ENCODE assay signal across 12 mouse cellular contexts in the genomic region with DNA sequence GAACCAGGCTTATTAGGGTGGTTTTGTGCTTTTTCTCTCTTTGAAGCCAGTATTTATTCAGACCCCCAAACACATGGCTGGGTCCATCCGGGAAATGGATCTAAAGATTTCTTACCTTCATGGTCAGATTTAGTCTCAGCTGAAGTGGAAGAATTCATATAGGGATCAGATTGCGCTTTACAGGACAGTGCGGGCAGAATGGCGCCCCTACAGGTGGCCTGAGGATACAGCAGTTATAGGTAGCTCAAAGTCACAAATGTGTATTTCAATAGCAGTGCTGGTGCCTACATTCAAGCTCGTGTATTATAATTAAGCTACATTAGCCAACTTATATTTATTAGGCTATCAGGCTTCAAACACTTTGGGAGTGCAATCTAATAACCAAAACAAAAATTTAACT. TPM values are rescaled to one million over a fixed set of nuclear protein-coding genes. Genes with fewer than 3 reads are reported as not detected.
DNase-seq lines count a peak whose midpoint lies in the region; ATAC-seq and TF ChIP-seq lines count a peak whose summit lies in the region.
"Had no signal": no experiment of that assay in that cellular context is flagged by ENCODE, and none has a peak within 500 bp of the region (broad histone marks: within the 10 kb centered on the region; RNA-seq: fewer than 3 reads in every experiment).

No protein-coding gene starts in this region.

- no peak for ATAC-seq in lung, embryonic 14.5 days (ENCODE audit: insufficient read depth)
- no peak for ATAC-seq in G1E (ENCODE audit: extremely low read depth, insufficient number of reproducible peaks, low FRiP score, poor library complexity, severe bottlenecking)
- no peak for ATAC-seq in limb, embryonic 11.5 days (ENCODE audit: insufficient number of reproducible peaks, low FRiP score, low TSS enrichment, low read depth)
- ATAC-seq in forebrain, embryonic 16.5 days = no peak

- peak; percentile 62 for TF ChIP-seq CTCF in lung, embryonic 14.5 days (IDR thresholded peaks at IDR 0.05; ENCODE audit: low read depth)
- peak; percentile 82 for TF ChIP-seq CTCF in G1E (IDR thresholded peaks at IDR 0.05; ENCODE audit: low read depth, low read length)

- no peak overlapping the region for H3K4me2 ChIP-seq in lung, embryonic 14.5 days
- no peak overlapping the region for H3K4me2 ChIP-seq in limb, embryonic 11.5 days (ENCODE audit: low read depth, severe bottlenecking)
- H3K4me2 ChIP-seq in forebrain, embryonic 16.5 days (ENCODE audit: low read length) = no peak overlapping the region
- H3K4me2 ChIP-seq: embryonic facial prominence, embryonic 13.5 days; limb, embryonic 13.5 days had no signal

- H3K4me1 ChIP-seq in heart, embryonic 10.5 days = peaks cover 18% of the 10 kb centered on the region
- H3K4me1 ChIP-seq in lung, embryonic 14.5 days (ENCODE audit: insufficient read depth) = 0 out of 2 replicates have a peak, but pooled peaks cover 5% of the 10 kb centered on the region
- no peaks in the 10 kb centered on the region for H3K4me1 ChIP-seq in G1E (ENCODE audit: insufficient read depth, low read depth, low read length)
- peaks cover 2% of the 10 kb centered on the region; the same call in 1 of the 2 replicates for H3K4me1 ChIP-seq in limb, embryonic 11.5 days (ENCODE audit: control insufficient read depth, insufficient read depth, low read length)
- H3K4me1 ChIP-seq in forebrain, embryonic 16.5 days (replicated peaks; ENCODE audit: control insufficient read depth, insufficient read depth, low read length) = peaks cover 3% of the 10 kb centered on the region; the same call in 1 of the 2 replicates
- H3K4me1 ChIP-seq: hindbrain, embryonic 10.5 days; limb, embryonic 13.5 days had no signal

- no peak overlapping the region for H3K27ac ChIP-seq in heart, embryonic 10.5 days
- no peak overlapping the region for H3K27ac ChIP-seq in lung, embryonic 14.5 days (ENCODE audit: low read depth)
- no peak overlapping the region for H3K27ac ChIP-seq in limb, embryonic 11.5 days (replicated peaks; ENCODE audit: low read depth, low read length)
- no peak overlapping the region for H3K27ac ChIP-seq in forebrain, embryonic 16.5 days (ENCODE audit: low read length)
- H3K27ac ChIP-seq: embryonic facial prominence, embryonic 13.5 days; hindbrain, embryonic 10.5 days; limb, embryonic 13.5 days had no signal

- H3K36me3 ChIP-seq in heart, embryonic 10.5 days = no peaks in the 10 kb centered on the region
- H3K36me3 ChIP-seq in lung, embryonic 14.5 days (ENCODE audit: insufficient read depth) = no peaks in the 10 kb centered on the region
- no peaks in the 10 kb centered on the region for H3K36me3 ChIP-seq in G1E (replicated peaks)
- no peaks in the 10 kb centered on the region for H3K36me3 ChIP-seq in limb, embryonic 11.5 days (ENCODE audit: control insufficient read depth, insufficient read depth, low read length)
- no peaks in the 10 kb centered on the region for H3K36me3 ChIP-seq in forebrain, embryonic 16.5 days (ENCODE audit: control insufficient read depth, insufficient read depth)
- H3K36me3 ChIP-seq: embryonic facial prominence, embryonic 13.5 days; hindbrain, embryonic 10.5 days; limb, embryonic 13.5 days had no signal

- DNase-seq in heart, embryonic 10.5 days (ENCODE audit: low spot score) = peak; percentile 36
- no peak for DNase-seq in heart, postnatal 4 days
- DNase-seq in lung, embryonic 14.5 days = peak; percentile 31
- DNase-seq in lung, postnatal 4 days = no peak
- no peak for DNase-seq in G1E (ENCODE audit: low spot score)
- DNase-seq in limb, embryonic 11.5 days (ENCODE audit: low spot score) = peak; percentile 34
- DNase-seq: kidney, postnatal 14 days; thymus, adult 18-20 months had no signal

- no peak overlapping the region for H3K9ac ChIP-seq in lung, embryonic 14.5 days
- H3K9ac ChIP-seq in limb, embryonic 11.5 days (ENCODE audit: low read length) = no peak overlapping the region
- no peak overlapping the region for H3K9ac ChIP-seq in forebrain, embryonic 16.5 days (replicated peaks; ENCODE audit: low read depth, low read length)
- H3K9ac ChIP-seq: embryonic facial prominence, embryonic 13.5 days; limb, embryonic 13.5 days had no signal

- H3K27me3 ChIP-seq in heart, embryonic 10.5 days (ENCODE audit: insufficient read depth, poor library complexity, severe bottlenecking) = no peaks in the 10 kb centered on the region
- no peaks in the 10 kb centered on the region for H3K27me3 ChIP-seq in lung, embryonic 14.5 days (ENCODE audit: insufficient read depth, low read length)
- peaks cover 5% of the 10 kb centered on the region; the same call in 1 of the 2 replicates for H3K27me3 ChIP-seq in G1E (ENCODE audit: insufficient read depth, low read length)
- no peaks in the 10 kb centered on the region for H3K27me3 ChIP-seq in limb, embryonic 11.5 days (ENCODE audit: control insufficient read depth, insufficient read depth, low read length)
- no peaks in the 10 kb centered on the region for H3K27me3 ChIP-seq in forebrain, embryonic 16.5 days (replicated peaks; ENCODE audit: control insufficient read depth, insufficient read depth, low read length)
- H3K27me3 ChIP-seq: embryonic facial prominence, embryonic 13.5 days; limb, embryonic 13.5 days had no signal

- no peaks in the 10 kb centered on the region for H3K9me3 ChIP-seq in heart, embryonic 10.5 days
- peaks cover 2% of the 10 kb centered on the region; the same call in 1 of the 2 replicates for H3K9me3 ChIP-seq in lung, embryonic 14.5 days (ENCODE audit: low read depth, low read length)
- H3K9me3 ChIP-seq in G1E (replicated peaks) = no peaks in the 10 kb centered on the region
- H3K9me3 ChIP-seq in limb, embryonic 11.5 days (ENCODE audit: control insufficient read depth, low read length) = no peaks in the 10 kb centered on the region
- H3K9me3 ChIP-seq in forebrain, embryonic 16.5 days (ENCODE audit: control insufficient read depth, low read length) = no peaks in the 10 kb centered on the region
- H3K9me3 ChIP-seq: embryonic facial prominence, embryonic 13.5 days; limb, embryonic 13.5 days had no signal

- no peak overlapping the region for H3K4me3 ChIP-seq in heart, embryonic 10.5 days
- H3K4me3 ChIP-seq in lung, embryonic 14.5 days (ENCODE audit: low read depth, low read length) = no peak overlapping the region
- H3K4me3 ChIP-seq in G1E (ENCODE audit: low read depth, low read length) = no peak overlapping the region
- H3K4me3 ChIP-seq in limb, embryonic 11.5 days (ENCODE audit: low read depth, low read length) = no peak overlapping the region
- no peak overlapping the region for H3K4me3 ChIP-seq in forebrain, embryonic 16.5 days (replicated peaks; ENCODE audit: low read length)
- H3K4me3 ChIP-seq: embryonic facial prominence, embryonic 13.5 days; hindbrain, embryonic 10.5 days; limb, embryonic 13.5 days had no signal

- WGBS in heart, embryonic 10.5 days = 67% methylated on average over 5 of the region's 5 CpGs
- WGBS in lung, embryonic 14.5 days = 75% methylated on average over 5 of the region's 5 CpGs
- 73% methylated on average over 5 of the region's 5 CpGs for WGBS in limb, embryonic 11.5 days
- WGBS in forebrain, embryonic 16.5 days = 78% methylated on average over 5 of the region's 5 CpGs

RNA-seq across cellular contexts. Expression of gene Ednra, which starts 49.0 kb away (rescaled TPM):
- 40.6 and 46.6 TPM in 2 replicates for polyA plus RNA-seq in heart, embryonic 10.5 days (2016; fragmentation: Nextera tagmentation; extraction: Ambion mirVana)
- total RNA-seq in heart, postnatal 4 days (2021) = 10 to 100 TPM; 66.4 to 77.3 TPM
- 140 and 147 TPM in 2 replicates for polyA plus RNA-seq in lung, embryonic 14.5 days (2014; fragmentation: Nextera tagmentation; extraction: Ambion mirVana)
- total RNA-seq in G1E (2014; fragmentation: Nextera tagmentation) (0.39 TPM in 1 of 2 replicates, not detected in the other), G1E (2017) (0.06 and 0.11 TPM in 2 replicates)
- polyA plus RNA-seq in G1E (2012) = not detected in 2 replicates
- 62.3 and 74.3 TPM in 2 replicates for polyA plus RNA-seq in limb, embryonic 11.5 days (2014; fragmentation: Nextera tagmentation; extraction: Ambion mirVana)
- 4.3 and 4.6 TPM in 2 replicates for polyA plus RNA-seq in forebrain, embryonic 16.5 days (2015; fragmentation: Nextera tagmentation; extraction: Ambion mirVana)

Comparison
In these comparisons a context has a peak if more than half of its experiments do, and no peak if none do; other contexts are left out.
1. DNase-seq: peak in heart, embryonic 10.5 days (single experiment), lung, embryonic 14.5 days (single experiment) and limb, embryonic 11.5 days (single experiment); none in heart, postnatal 4 days (single experiment), lung, postnatal 4 days (0 of 2) and G1E (single experiment).